Mouse (Mus musculus): ENCODE measurements around the gene Rab3ip. TPM values are rescaled to one million over a fixed set of nuclear protein-coding genes. Genes with fewer than 3 reads are reported as not detected.

Rab3ip gene
- polyA plus RNA-seq, 1 experiment from 2014 or later, result 141 TPM

DNA sequence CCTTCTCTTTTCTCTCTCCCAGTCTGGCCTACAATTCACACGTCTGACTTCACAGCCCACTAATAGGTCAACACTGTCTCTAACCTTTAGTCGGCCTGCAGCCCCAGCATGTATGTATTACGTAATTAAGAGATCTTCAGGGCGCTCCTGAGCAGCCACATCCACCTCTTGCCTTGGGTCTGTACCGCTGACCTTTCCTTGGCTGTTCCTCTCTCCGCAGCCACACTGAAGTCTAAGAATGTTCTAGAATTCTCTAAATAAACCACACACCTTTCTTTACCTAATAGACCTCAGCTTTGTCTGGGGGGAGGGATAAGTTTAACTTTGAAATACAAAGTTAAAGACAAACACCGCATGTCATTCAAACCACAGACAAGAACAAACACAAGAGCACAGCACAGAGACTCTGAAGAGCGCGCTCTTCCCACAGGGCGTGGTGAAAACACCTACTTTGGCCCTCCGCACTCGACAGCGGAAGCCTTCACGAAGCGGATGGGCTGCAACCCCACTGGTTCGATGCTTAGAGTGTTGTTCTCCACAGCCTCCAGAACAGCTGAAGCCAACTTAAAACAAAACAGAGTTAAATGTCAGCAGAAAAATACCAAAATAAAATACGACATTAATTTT, 36.8 kb downstream of the Rab3ip start:
- ATAC-seq (ENCODE audit: low FRiP score, low TSS enrichment), result no peak
- H3K36me3 ChIP-seq (ENCODE audit: insufficient read depth, low read length), result peaks cover 56% of the 10 kb centered on the region

GRCm38 (mm10) chr10:116912850-116913249, 37.7 kb downstream of the Rab3ip start:
- Histone ChIP-seq H3K9ac (replicated peaks; ENCODE audit: low read length) (no peak overlapping the region), H3K9me3 (ENCODE audit: low read length) (no peaks in the 10 kb centered on the region), H3K4me1 (ENCODE audit: insufficient read depth, low read length) (no peaks in the 10 kb centered on the region), H3K27me3 (ENCODE audit: insufficient read depth, low read length) (no peaks in the 10 kb centered on the region), H3K36me3 (ENCODE audit: insufficient read depth, low read length) (peaks cover 62% of the 10 kb centered on the region), H3K27ac (ENCODE audit: low read length) (no peak overlapping the region), H3K4me2 (replicated peaks; ENCODE audit: low read depth, low read length) (no peak overlapping the region), H3K4me3 (ENCODE audit: low read length) (no peak overlapping the region)
- WGBS, result 91% methylated on average over 9 of the region's 9 CpGs
- no peak for ATAC-seq (ENCODE audit: low FRiP score, low TSS enrichment)

More for the DNA sequence above, 36.8 kb downstream of the Rab3ip start:
- Histone ChIP-seq H3K27me3 (ENCODE audit: insufficient read depth, low read length) (no peaks in the 10 kb centered on the region), H3K4me2 (replicated peaks; ENCODE audit: low read depth, low read length) (no peak overlapping the region), H3K4me3 (ENCODE audit: low read length) (no peak overlapping the region), H3K4me1 (ENCODE audit: insufficient read depth, low read length) (no peaks in the 10 kb centered on the region), H3K9me3 (ENCODE audit: low read length) (no peaks in the 10 kb centered on the region), H3K9ac (replicated peaks; ENCODE audit: low read length) (no peak overlapping the region), H3K27ac (ENCODE audit: low read length) (no peak overlapping the region)
- WGBS, result 82% methylated on average over 17 of the region's 17 CpGs

DNA sequence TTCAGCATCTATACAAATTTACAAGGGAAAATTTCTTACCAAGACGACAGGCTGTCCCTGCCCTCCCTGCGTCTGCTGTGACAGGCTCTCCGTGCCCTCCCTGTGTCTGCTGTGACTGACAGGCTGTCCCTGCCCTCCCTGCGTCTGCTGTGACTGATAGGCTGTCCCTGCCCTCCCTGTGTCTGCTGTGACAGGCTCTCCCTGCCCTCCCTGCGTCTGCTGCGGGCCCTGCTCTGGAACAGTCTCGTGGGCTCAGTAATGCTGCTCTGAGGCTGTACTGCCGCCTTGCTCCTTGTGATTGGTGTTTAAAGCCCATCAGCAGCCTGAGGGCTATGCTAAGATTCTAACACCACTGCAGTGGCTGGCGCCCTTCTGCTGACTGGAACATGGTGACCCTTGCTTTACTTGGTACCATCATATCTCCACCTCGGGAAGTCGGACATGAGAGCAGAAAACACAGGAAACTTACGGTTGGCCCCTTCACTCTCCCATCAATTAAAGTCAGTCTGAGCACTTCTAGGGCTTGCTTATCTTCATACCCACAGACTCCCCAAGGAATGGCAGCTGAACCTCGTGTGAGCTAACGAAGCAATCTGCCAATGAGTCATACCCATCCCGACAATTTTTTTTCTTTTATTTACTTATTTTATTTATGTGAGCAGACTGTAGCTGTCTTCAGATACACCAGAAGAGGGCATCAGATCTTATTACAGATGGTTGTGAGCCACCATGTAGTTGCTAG, 41.5 kb downstream of the Rab3ip start:
- Histone ChIP-seq H3K4me3 (ENCODE audit: low read length) (no peak overlapping the region), H3K27me3 (ENCODE audit: insufficient read depth, low read length) (no peaks in the 10 kb centered on the region), H3K9ac (replicated peaks; ENCODE audit: low read length) (no peak overlapping the region), H3K27ac (ENCODE audit: low read length) (no peak overlapping the region), H3K9me3 (ENCODE audit: low read length) (no peaks in the 10 kb centered on the region), H3K36me3 (ENCODE audit: insufficient read depth, low read length) (peaks cover 71% of the 10 kb centered on the region), H3K4me2 (replicated peaks; ENCODE audit: low read depth, low read length) (no peak overlapping the region), H3K4me1 (ENCODE audit: insufficient read depth, low read length) (no peaks in the 10 kb centered on the region)
- 77% methylated on average over 15 of the region's 15 CpGs for WGBS
- ATAC-seq (ENCODE audit: low FRiP score, low TSS enrichment), result no peak

DNA sequence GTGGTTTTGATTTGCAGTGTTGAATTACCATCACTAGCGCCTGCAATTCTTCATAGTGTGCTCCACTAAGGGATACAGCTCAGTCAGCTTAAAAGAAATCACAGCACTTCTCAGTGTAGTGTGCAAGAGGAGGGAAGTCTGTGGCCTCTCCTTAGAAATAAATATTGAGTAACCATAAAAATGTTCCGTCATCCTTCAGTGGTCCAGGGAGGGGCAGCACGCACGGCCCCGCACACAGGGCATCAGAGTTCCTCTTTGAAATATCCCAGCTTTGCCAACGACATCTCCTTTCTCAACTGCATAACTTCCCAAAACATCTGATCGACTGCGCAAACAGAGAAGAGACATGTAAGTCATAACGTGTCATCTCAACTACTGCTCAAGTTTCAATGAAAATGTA, 43.8 kb downstream of the Rab3ip start:
- 74% methylated on average over 9 of the region's 9 CpGs for WGBS
- peaks cover 55% of the 10 kb centered on the region for H3K36me3 ChIP-seq (ENCODE audit: insufficient read depth, low read length)

DNA sequence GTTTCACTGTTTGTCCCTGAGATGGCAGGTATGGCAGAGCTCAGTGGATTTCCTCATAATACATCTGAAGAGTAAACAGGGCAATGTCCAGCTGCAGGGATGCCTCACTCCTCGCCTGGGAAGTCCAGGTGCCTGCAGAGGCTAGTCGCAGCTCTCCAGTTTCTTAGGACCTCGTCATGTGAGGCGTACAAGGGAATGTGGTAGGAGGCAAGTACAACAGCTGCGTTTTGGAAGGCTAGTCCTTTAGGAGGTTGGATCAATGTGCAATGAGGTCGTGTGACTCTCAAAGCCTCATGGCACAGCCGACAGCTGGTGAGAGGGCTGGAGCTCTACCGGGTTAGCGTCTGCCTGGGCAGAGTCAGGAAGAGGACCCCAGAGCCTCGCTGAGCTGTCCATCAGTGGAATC, 46.1 kb downstream of the Rab3ip start:
- WGBS, result 84% methylated on average over 10 of the region's 10 CpGs
- no peaks in the 10 kb centered on the region for H3K27me3 ChIP-seq (ENCODE audit: insufficient read depth, low read length)
- H3K27ac ChIP-seq (ENCODE audit: low read length), result no peak overlapping the region
- H3K9me3 ChIP-seq (ENCODE audit: low read length), result no peaks in the 10 kb centered on the region
- no peaks in the 10 kb centered on the region for H3K4me1 ChIP-seq (ENCODE audit: insufficient read depth, low read length)
- ATAC-seq (ENCODE audit: low FRiP score, low TSS enrichment), result no peak
- no peak overlapping the region for H3K9ac ChIP-seq (replicated peaks; ENCODE audit: low read length)
- peaks cover 37% of the 10 kb centered on the region for H3K36me3 ChIP-seq (ENCODE audit: insufficient read depth, low read length)
- no peak overlapping the region for H3K4me3 ChIP-seq (ENCODE audit: low read length)
- no peak overlapping the region for H3K4me2 ChIP-seq (replicated peaks; ENCODE audit: low read depth, low read length)

More for the DNA sequence above, 43.8 kb downstream of the Rab3ip start:
- Histone ChIP-seq H3K4me1 (ENCODE audit: insufficient read depth, low read length) (no peaks in the 10 kb centered on the region), H3K4me3 (ENCODE audit: low read length) (no peak overlapping the region), H3K27me3 (ENCODE audit: insufficient read depth, low read length) (no peaks in the 10 kb centered on the region), H3K4me2 (replicated peaks; ENCODE audit: low read depth, low read length) (no peak overlapping the region), H3K27ac (ENCODE audit: low read length) (no peak overlapping the region), H3K9ac (replicated peaks; ENCODE audit: low read length) (no peak overlapping the region), H3K9me3 (ENCODE audit: low read length) (no peaks in the 10 kb centered on the region)
- ATAC-seq (ENCODE audit: low FRiP score, low TSS enrichment), result no peak

DNA sequence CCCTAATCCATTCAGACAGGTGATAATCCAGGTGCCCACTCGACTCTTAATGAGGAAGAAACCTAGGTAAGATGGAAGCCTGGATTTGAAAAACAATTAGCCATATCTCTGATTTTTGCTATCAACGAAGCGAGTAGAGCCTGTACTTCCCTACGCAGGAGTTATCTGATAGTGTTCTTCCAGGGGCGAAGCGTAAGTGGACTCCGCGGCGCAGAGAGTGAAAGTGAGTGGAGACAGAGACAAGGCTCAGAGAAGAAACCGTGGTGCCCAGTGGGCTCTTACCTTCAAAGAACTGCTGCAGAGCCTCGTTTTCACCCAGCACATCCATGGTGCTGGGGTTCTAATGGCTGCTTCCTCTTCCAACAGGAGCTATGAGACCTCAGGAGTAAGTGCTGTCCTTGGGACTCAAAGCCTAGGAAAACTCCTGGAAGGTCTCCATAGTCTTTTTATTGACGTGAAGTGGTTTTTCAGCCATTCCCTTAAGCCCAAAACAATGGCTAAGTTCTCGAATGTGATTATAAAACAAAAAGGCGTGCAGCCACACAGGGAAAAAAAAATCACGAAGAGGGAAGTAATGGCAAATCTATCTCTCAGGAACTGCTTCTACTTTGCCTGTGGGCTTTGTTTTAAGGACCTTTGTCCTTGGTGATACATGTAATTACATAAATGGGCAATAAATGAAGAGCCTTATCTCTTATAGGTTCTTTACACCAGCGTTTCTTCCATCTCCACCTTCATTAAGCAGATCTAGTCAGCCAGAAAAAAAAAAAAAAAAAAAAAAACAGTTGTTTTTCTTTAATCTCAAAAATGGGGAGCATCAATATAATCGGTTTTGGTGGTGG, 54.0 kb downstream of the Rab3ip start, which contains the start of gene Myrfl:
TSS of gene Myrfl (minus strand) at position 584 of the 842 bp plus-strand sequence.
- Histone ChIP-seq H3K9ac (replicated peaks; ENCODE audit: low read length) (no peak within 1 kb of the TSS), H3K27ac (ENCODE audit: low read length) (no peak within 1 kb of the TSS), H3K4me1 (ENCODE audit: insufficient read depth, low read length) (no peaks in the 10 kb centered on the region), H3K36me3 (ENCODE audit: insufficient read depth, low read length) (no peaks in the 10 kb centered on the region), H3K4me2 (replicated peaks; ENCODE audit: low read depth, low read length) (no peak within 1 kb of the TSS), H3K27me3 (ENCODE audit: insufficient read depth, low read length) (no peaks in the 10 kb centered on the region), H3K4me3 (ENCODE audit: low read length) (no peak within 1 kb of the TSS), H3K9me3 (ENCODE audit: low read length) (no peaks in the 10 kb centered on the region)
- no peak for ATAC-seq (ENCODE audit: low FRiP score, low TSS enrichment)
- 74% methylated on average over 17 of the region's 17 CpGs for WGBS

- ATAC-seq (ENCODE audit: low FRiP score, low TSS enrichment), result no peak
- H3K4me3 ChIP-seq (ENCODE audit: low read length), result no peak overlapping the region
- no peaks in the 10 kb centered on the region for H3K36me3 ChIP-seq (ENCODE audit: insufficient read depth, low read length)
- H3K9me3 ChIP-seq (ENCODE audit: low read length), result no peaks in the 10 kb centered on the region
- no peak overlapping the region for H3K9ac ChIP-seq (replicated peaks; ENCODE audit: low read length)
- no peaks in the 10 kb centered on the region for H3K4me1 ChIP-seq (ENCODE audit: insufficient read depth, low read length)
- no peak overlapping the region for H3K4me2 ChIP-seq (replicated peaks; ENCODE audit: low read depth, low read length)
- 87% methylated on average over 12 of the region's 12 CpGs for WGBS
- no peak overlapping the region for H3K27ac ChIP-seq (ENCODE audit: low read length)
- H3K27me3 ChIP-seq (ENCODE audit: insufficient read depth, low read length), result no peaks in the 10 kb centered on the region
These were observed 55.3 kb downstream of the Rab3ip start for GRCm38 (mm10) chr10:116895108-116895833.

- no peak overlapping the region for H3K4me3 ChIP-seq (ENCODE audit: low read length)
- H3K27me3 ChIP-seq (ENCODE audit: insufficient read depth, low read length), result no peaks in the 10 kb centered on the region
- H3K4me1 ChIP-seq (ENCODE audit: insufficient read depth, low read length), result no peaks in the 10 kb centered on the region
- H3K36me3 ChIP-seq (ENCODE audit: insufficient read depth, low read length), result no peaks in the 10 kb centered on the region
- no peak overlapping the region for H3K27ac ChIP-seq (ENCODE audit: low read length)
- no peak overlapping the region for H3K4me2 ChIP-seq (replicated peaks; ENCODE audit: low read depth, low read length)
- no peak overlapping the region for H3K9ac ChIP-seq (replicated peaks; ENCODE audit: low read length)
- no peak for ATAC-seq (ENCODE audit: low FRiP score, low TSS enrichment)
- H3K9me3 ChIP-seq (ENCODE audit: low read length), result no peaks in the 10 kb centered on the region
- WGBS, result 78% methylated on average over 6 of the region's 6 CpGs
These were observed 56.0 kb downstream of the Rab3ip start for GRCm38 (mm10) chr10:116894540-116894939.

DNA sequence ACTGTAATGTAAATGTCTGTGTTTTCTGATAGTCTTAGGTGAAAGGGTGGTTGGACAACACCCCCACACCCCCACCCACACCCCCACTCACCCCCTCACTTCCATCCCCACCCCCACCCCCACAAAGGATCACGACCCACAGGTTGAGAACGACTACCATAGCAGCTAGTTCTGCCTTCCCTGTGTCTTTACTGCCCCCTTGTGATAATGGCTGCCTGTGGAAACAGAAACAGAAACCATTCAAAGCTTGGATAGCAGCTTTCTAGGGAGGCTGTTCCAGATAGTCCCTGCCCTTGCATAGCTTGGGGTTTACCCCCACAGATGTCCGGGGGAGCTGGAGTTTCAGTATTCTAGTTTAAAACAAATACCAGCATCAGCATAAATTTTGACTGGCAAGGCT, 56.8 kb downstream of the Rab3ip start:
- Histone ChIP-seq H3K27ac (ENCODE audit: low read length) (no peak overlapping the region), H3K36me3 (ENCODE audit: insufficient read depth, low read length) (no peaks in the 10 kb centered on the region), H3K9me3 (ENCODE audit: low read length) (no peaks in the 10 kb centered on the region), H3K4me1 (ENCODE audit: insufficient read depth, low read length) (no peaks in the 10 kb centered on the region), H3K27me3 (ENCODE audit: insufficient read depth, low read length) (no peaks in the 10 kb centered on the region), H3K4me2 (replicated peaks; ENCODE audit: low read depth, low read length) (no peak overlapping the region), H3K4me3 (ENCODE audit: low read length) (no peak overlapping the region), H3K9ac (replicated peaks; ENCODE audit: low read length) (no peak overlapping the region)
- ATAC-seq (ENCODE audit: low FRiP score, low TSS enrichment), result 0 out of 2 replicates have a peak, but pooled peaks have one; percentile 23
- 22% methylated on average over 3 of the region's 3 CpGs for WGBS

All from kidney, embryonic 16.5 days (tissue).